Mouse (Mus musculus): Measurements from ENCODE around the gene Lmtk3. TPM values are rescaled to one million over a fixed set of nuclear protein-coding genes. Genes with fewer than 3 reads are reported as not detected.

The Lmtk3 gene
- total RNA-seq (2022) = under 1 TPM in 1 of 4 experiments, not detected in 3; 0.22 TPM

GRCm38 (mm10) chr7:45783511-45784091 is at the start of gene Lmtk3:
Gene Lmtk3, plus strand, starts transcription at chr7:45783738.
- DNase-seq (ENCODE audit: low spot score) = no peak

- DNase-seq (ENCODE audit: low spot score) = peak; percentile 73
Measured at GRCm38 (mm10) chr7:45739162-45739763, 44.3 kb upstream of the Lmtk3 start.

GRCm38 (mm10) chr7:45739820-45740219 is 43.7 kb upstream of the Lmtk3 start:
- DNase-seq (ENCODE audit: low spot score) = no peak

GRCm38 (mm10) chr7:45741308-45741707 is 42.2 kb upstream of the Lmtk3 start:
- no peak for DNase-seq (ENCODE audit: low spot score)

- no peak for DNase-seq (ENCODE audit: low spot score)
Measured at GRCm38 (mm10) chr7:45741777-45742176, 41.8 kb upstream of the Lmtk3 start.

GRCm38 (mm10) chr7:45742338-45742737 is 41.2 kb upstream of the Lmtk3 start:
- DNase-seq (ENCODE audit: low spot score) = no peak

GRCm38 (mm10) chr7:45744387-45744786 is 39.2 kb upstream of the Lmtk3 start:
- DNase-seq (ENCODE audit: low spot score) = peak; percentile 41

- DNase-seq (ENCODE audit: low spot score) = no peak
Measured at GRCm38 (mm10) chr7:45746518-45746917, 37.0 kb upstream of the Lmtk3 start.

- no peak for DNase-seq (ENCODE audit: low spot score)
Measured at GRCm38 (mm10) chr7:45747450-45747849, 36.1 kb upstream of the Lmtk3 start.

GRCm38 (mm10) chr7:45748110-45748509 is 35.4 kb upstream of the Lmtk3 start:
- DNase-seq (ENCODE audit: low spot score) = no peak

GRCm38 (mm10) chr7:45749401-45749800 is 34.1 kb upstream of the Lmtk3 start:
- DNase-seq (ENCODE audit: low spot score) = no peak

- DNase-seq (ENCODE audit: low spot score) = no peak
Measured at GRCm38 (mm10) chr7:45750162-45750561, 33.4 kb upstream of the Lmtk3 start.

GRCm38 (mm10) chr7:45755703-45756102 is 27.8 kb upstream of the Lmtk3 start:
- DNase-seq (ENCODE audit: low spot score) = no peak

GRCm38 (mm10) chr7:45759400-45759799 is 24.1 kb upstream of the Lmtk3 start:
- no peak for DNase-seq (ENCODE audit: low spot score)

- DNase-seq (ENCODE audit: low spot score) = no peak
Measured at GRCm38 (mm10) chr7:45760151-45760550, 23.4 kb upstream of the Lmtk3 start.

- no peak for DNase-seq (ENCODE audit: low spot score)
Measured at GRCm38 (mm10) chr7:45765995-45766394, 17.5 kb upstream of the Lmtk3 start.

- DNase-seq (ENCODE audit: low spot score) = no peak
Measured at GRCm38 (mm10) chr7:45766764-45767163, 16.8 kb upstream of the Lmtk3 start.

- DNase-seq (ENCODE audit: low spot score) = no peak
Measured at GRCm38 (mm10) chr7:45767500-45767899, 16.0 kb upstream of the Lmtk3 start.

- DNase-seq (ENCODE audit: low spot score) = no peak
Measured at GRCm38 (mm10) chr7:45770427-45771082, 13.0 kb upstream of the Lmtk3 start.

- DNase-seq (ENCODE audit: low spot score) = no peak
Measured at GRCm38 (mm10) chr7:45771101-45771500, 12.4 kb upstream of the Lmtk3 start.

- DNase-seq (ENCODE audit: low spot score) = no peak
Measured at GRCm38 (mm10) chr7:45775237-45775636, 8.3 kb upstream of the Lmtk3 start.

GRCm38 (mm10) chr7:45779081-45779641 is 4.4 kb upstream of the Lmtk3 start:
- no peak for DNase-seq (ENCODE audit: low spot score)

GRCm38 (mm10) chr7:45782271-45782670 is 1.3 kb upstream of the Lmtk3 start:
- DNase-seq (ENCODE audit: low spot score) = no peak

Measured in heart, adult 8-10 months (tissue).